Mouse (Mus musculus) left cerebral cortex, postnatal 4 days (tissue): ENCODE measurements around the gene Hspb7. TPM values are rescaled to one million over a fixed set of nuclear protein-coding genes. Genes with fewer than 3 reads are reported as not detected.

ENCODE experiments used
- DNase-seq: peaks from one replicate; pipeline ENCODE4 v3.0.0-alpha.2; 2022
- intact Hi-C: fragments of 180-260 bp; cut with DNase I; formaldehyde crosslinking; loops from one replicate; pipeline ENCODE4 v1.15.1; 2025
- total RNA-seq, 2 experiments: library from RNA; stranded (reverse); gene quantifications; 2 replicates each; pipeline ENCODE4 v1.2.3; 2021

Gene Hspb7
- total RNA-seq, 2 experiments from 2014 or later, result not detected

DNA sequence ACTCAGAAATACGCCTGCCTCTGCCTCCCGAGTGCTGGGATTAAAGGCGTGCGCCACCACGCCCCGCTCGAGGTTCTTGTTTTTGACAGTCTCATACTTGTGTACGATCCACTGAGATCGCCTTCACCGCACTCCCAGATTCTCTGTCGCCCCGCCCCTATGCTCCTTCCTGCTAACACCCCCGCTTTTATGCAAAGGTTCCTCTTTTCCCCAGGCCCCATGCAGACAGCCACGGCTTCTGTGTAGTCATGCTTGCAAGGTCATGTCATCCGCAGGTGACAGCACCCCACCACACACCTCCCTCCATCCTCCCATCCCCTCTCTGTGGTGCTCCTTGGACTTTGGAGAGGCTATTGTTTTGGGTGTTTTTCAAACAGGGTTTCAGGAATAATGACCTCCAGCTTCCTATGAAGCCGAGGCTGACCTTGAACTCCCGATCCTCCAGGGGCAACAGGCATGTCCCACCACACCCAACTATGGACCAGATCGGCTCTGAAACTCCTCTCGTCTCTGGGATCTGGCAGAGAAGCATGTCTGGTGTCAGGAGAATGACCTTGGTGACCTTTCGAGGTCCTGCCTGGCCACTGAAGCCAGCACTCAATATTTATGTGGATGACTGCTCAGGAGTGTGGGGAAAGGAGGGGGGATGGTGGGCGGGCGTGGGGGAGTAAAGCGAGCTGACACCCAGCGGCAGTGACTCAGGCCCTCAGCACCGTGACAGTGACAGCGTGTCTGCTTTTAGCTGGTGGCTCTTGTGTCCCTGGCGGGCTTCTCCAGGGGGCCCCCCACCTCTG lies 984 bp upstream of the Hspb7 start:
- intact Hi-C loops, result no loop called here
- DNase-seq, result no peak

DNA sequence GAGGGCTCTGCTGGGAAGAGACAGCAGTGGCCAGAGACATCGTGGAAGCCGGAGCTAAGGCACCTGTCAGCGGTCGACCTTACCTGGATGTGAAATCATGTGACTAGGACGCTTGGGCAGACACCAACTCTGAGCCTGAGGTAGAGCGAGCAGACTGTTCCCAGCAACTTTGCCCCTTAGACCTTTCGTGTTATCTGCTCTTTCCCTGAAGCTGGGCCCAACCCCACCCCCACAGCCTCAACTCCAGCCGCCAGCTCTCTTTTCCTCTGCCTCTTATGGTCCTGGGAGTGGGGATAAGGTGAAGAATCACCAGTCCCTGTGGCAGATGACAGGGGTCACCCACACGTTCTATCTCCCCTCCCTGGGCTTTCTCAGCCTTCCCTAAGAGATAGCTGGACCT lies 307 bp downstream of the Hspb7 start:
- no peak for DNase-seq
- intact Hi-C loops, result no loop called here

DNA sequence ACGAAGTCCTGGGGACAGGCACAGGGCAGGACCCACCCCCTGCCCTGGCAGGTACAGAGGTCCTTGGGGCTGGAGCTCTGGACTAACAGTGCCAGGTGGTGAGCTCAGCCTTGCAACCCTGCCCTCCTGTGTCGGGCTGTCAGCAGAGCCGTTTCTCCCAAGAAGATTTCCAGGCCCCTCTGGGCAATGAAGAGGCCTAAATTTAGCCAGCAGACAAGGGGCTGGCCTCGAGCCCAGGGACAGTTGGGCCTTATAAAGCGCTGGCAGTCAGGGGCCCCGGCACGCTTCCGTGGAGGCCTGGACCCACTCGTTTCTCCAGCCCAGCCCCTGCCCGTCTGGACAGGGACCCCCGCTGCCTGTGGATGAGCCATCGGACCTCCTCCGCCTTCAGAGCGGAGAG lies 844 bp downstream of the Hspb7 start:
- DNase-seq, result peak; percentile 78
- intact Hi-C loops, result no loop called here

DNA sequence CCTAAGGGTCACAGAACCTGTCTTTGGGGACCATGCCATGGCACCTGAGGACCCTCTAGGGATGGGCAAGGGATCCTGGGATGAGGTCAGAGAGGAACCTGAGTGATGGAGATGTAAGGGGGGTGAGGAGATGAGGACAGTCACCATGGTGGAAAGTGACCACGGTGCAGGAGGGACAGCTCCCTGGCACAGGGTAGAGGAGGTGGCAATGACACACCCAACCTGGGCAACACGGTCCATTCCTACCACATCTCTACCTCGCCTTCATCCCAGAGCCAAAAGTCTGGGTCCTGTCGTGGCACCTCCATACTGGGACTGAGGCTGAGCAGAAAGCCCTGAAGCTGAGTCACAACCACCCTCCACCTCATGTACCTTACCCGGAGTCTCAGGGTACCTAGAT lies 2.3 kb downstream of the Hspb7 start:
- no peak for DNase-seq
- intact Hi-C loops, result no loop called here

DNA sequence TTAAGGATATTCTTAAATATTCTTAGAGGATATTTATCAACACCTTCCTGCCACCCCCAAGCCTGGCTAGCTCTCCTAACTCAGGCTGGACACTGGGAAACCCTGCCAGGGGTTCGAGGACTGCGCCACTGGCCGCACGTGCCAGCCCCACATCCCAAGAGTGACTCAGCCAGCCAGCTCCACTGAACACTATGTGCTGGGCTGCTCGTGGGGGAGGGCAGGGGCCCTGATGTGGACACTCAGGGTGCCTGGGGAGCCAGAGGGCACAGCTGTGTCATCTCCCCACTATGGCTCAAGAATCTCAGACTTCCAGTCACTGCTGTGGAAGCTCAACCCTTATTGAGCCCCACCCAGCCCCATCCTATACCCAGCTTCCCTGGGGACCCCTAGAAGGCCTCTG lies 2.7 kb downstream of the Hspb7 start:
- intact Hi-C loops, result no loop called here
- no peak for DNase-seq

DNA sequence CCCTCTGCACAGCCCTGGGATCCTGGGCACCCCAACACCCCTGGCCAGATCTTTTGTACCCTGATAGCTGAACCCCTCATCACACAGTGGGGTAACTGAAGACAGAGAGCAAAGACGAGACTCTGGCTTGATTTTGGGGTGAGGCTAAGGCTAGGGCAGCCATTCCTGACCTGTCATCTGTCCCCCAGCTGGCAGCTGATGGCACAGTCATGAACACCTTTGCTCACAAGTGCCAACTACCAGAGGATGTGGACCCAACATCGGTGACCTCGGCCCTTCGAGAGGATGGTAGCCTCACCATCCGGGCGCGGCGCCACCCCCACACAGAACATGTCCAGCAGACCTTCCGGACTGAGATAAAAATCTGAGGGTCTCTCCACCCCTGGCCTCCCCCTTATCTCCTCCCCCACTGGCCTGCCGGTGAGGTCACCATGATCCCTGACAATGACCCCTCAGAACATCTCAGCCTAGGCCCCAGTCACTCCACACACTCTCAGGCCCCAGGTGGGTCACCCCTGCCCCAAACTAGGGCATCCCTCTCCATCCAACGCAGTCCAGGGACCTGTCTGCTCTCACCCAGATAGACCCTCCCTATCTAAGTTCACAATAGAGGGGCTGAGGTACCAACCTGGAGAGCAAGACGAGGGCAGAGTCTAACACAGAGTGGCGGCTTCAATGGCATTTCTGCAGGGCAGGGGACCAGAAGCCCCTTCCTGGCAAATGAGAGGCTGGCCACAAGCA lies 3.3 kb downstream of the Hspb7 start:
- no peak for DNase-seq
- intact Hi-C loops, result no loop called here

DNA sequence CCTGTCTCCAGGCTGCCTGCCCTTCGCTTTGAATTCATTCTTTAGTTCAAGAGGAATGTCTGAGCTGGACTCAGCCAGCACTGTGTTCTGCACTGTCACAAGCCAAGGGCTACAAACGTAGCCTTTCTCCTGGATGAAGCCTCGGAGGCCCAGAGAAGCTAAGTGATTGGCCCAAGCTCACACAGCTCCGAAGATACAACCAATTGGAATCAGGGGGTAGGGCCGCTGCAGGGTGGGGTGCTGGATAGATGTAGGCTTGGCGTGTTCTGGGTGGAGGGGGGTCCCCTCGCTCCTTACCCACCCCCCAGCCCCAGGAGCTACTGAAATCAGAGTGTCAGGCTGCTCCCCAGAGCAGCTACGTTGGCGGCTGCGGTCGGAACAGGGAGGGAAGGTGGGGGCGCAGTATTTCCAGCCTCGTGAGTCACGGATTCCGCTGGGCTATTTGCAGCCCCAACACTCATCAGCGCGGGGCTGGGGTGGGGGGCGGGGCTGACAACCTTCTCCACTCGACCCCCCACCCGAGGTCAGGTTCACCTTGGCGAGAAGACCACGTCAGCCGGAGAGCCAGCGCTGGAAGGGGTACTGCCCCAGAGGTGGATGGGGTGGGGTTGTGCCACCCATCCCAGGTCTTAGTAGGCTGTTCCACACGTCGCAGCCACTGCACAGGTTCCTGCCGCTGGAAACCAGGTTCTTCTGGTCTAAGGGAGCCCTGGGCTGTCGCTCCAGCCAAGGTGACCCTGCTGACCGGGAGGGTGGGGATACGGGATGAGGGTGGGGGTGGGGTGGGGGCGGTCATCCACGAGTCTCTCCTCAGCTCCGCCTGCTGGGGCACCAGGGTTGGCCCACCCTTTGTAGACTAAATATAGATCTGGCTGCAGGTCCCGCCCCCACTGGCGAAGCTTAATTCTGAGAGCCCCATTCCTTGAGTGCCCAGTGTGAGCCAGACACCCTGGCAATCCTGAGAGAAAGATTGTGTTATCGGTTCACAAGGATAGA lies 5.2 kb downstream of the Hspb7 start:
- intact Hi-C loops, result no loop called here
- DNase-seq, result peak; percentile 32

DNA sequence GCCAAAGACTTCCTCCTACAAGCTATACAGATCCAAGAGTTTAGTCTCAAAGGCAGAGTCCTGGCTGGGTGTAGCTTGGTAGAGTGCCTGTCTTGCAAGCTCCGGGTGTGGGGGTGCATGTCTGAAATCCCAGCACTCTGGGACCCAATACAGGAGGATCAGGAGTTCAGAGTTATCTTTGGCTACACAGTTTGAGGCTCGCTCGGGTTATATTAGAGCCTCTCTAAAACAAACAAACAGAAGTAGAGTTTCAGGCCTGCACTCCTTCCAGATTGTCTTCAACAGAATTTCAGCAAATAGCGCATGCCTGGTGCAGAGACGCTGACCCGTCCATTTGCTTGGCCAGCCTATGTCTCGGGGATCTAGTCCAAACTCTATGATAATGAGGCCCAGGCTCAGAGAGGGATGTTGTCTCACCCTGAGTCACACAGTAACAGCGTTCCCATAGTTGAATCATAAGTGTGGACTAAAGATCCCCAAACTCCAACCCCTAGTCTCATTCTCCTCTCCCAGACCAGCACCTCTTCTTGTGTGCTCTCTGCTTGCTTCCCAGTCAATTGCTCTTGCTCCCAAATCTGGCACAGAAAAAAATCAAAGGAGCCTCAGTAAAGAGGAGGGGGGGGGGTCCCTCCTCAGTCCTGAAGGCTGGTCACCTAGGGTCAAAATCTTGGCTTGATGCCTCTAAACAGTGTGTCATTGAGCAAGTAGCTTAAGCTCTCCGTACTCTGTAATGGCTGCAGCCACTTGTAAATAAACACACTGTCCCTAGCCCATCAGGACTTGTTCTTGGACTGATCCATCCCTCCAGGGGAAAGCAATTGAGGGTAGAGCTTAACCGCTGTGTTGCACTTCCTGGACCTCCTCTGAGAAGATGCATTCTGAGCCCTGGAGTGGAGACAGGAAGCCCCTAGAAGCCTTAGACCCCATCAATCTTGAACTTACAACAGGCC lies 6.5 kb downstream of the Hspb7 start:
- intact Hi-C loops, result no loop called here
- DNase-seq, result no peak

DNA sequence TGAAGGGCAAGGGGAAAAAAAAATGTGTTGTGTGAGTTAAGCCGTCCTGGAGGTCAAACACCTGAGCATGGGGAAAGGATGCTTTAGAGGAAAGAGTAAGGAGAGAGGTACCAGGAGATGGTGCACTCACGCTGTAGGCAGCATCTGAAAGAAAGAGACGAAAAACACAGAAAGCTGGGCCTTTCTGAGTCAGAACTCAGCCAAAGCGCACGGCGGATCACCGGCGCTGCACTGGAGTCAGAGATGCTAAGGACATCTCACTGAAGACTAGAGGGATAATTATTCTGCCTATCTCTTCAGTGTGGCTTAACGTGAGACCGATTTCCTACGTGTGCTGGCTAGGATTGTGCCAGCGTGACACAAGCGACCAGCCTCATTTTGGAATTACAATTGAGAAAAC lies 7.3 kb downstream of the Hspb7 start:
- intact Hi-C loops, result no loop called here
- DNase-seq, result no peak

DNA sequence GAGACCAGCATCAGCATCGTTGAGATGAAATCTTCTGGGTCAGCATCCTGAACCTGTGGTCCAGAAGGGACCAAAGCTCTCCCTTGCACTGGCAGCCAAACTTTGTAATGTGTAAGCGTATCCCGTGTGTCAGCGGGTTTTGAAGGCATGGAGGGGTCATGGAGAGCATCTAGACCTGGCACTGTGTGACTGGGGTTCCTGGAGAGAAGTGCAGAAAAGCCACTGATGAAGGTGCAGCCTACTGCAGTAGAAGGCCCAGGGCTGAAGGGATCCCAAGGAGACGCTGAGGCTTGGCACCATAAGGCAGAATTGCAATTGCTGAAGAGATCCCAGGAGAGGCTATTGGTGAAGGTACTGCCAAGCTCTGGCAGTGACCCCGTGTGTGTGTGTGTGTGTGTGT lies 8.8 kb downstream of the Hspb7 start:
- intact Hi-C loops, result no loop called here
- no peak for DNase-seq

DNA sequence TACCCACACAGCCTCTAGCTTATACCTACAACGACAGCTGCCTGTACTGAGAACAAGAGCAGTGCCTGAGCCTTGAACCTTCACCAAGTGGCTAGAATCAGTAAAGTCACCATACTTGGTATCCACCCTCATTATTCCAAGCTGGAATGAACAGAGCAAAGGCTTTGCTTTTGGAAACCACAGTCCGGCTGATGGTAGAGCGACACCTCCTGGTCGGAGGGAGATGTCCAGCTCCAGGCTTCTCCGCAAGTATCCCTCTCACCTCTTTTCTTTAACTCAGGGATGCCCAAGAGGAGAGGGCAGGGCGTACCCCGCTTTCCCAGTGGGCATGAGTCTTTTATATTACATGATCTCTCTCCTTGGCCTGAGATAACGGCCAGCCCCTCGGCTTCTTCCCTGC lies 9.3 kb downstream of the Hspb7 start:
- peak; percentile 36 for DNase-seq

DNA sequence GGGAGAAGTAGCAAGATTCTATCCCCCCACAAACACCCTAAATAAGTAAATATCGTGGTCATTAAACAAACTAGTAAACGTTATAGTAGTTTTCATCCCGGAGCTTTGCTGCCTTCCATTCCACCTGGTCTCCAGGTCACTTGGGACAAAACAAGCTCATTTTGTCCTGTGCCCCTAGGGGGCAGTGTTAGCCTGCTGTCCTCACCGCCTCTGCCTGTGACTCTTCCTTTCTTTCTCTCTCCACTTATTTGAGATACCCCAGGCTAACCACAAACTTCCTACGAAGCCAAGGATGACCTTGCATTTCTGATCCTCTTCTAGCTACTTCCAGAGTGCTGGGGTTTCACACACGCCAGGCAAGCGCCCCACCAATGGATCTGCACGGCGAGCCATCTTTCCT lies 10.4 kb downstream of the Hspb7 start:
- DNase-seq, result peak; percentile 68
- intact Hi-C loops, result no loop called here

More for the DNA sequence above, 9.3 kb downstream of the Hspb7 start:
- intact Hi-C loops, result no loop called here

DNA sequence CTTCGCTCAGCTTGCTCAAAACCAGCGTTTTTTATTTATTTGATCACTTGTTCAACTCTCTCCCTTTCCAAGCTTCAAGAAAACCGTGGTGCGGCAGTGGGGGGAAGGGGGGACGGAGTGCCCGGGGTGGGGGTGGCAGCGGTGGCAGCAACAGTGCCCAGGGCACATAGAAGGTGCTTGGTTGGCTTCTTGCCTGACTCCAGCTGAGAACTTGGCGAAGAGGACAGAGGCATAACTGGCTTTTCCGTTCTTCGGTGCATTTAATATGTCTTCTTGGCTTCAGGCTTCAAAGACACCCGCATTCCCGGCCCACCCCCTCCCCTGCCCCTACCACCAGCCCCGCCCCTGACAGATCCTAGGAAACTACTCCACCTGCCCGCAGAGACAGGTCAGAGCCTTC lies 12.1 kb downstream of the Hspb7 start:
- intact Hi-C loops, result no loop called here
- peak; percentile 67 for DNase-seq

DNA sequence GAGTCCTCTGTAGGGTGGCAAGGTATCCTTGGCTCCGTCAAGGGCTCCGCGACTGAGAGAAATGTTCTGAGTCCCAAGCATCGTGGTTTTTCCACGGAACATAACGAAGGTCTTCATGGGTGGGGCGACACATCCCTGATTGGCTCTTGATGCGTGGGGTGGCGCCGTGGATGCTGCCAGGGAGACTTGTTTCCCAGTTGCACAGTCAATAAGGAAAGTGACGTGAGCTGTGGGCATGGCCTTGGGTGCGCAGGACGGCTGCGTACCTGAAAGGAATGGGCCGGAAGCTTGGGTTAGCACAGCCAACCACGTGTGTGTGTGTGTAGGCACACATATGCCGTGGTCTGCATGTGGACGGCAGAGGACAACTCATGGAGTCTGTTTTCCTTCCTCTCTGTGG lies 12.6 kb downstream of the Hspb7 start:
- intact Hi-C loops, result no loop called here

DNA sequence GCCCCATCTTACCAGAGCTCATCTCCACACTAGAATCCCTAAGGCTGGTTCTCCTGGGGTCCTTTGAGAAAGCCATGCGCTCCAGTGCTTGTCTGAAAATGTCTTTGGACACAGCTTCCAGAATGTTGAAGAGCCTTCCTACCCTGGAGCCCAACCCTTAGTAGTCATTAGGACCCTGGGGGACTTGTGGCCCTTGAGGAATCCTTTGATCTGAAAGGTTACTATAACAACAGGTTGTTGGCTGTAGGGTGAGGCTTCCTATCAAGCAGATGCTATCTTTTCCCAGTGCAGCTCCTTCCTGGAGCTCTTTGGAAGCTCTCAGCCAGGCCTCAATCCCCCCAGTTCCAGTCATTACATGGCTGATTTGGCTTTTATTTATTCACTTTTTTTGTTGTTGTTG lies 15.4 kb downstream of the Hspb7 start, which contains the start of gene Srarp:
Srarp (minus strand) TSS at position 132 of the 400 bp plus-strand sequence.
- intact Hi-C loops, result no loop called here
- DNase-seq, result no peak

More for the DNA sequence above, 12.6 kb downstream of the Hspb7 start:
- no peak for DNase-seq

DNA sequence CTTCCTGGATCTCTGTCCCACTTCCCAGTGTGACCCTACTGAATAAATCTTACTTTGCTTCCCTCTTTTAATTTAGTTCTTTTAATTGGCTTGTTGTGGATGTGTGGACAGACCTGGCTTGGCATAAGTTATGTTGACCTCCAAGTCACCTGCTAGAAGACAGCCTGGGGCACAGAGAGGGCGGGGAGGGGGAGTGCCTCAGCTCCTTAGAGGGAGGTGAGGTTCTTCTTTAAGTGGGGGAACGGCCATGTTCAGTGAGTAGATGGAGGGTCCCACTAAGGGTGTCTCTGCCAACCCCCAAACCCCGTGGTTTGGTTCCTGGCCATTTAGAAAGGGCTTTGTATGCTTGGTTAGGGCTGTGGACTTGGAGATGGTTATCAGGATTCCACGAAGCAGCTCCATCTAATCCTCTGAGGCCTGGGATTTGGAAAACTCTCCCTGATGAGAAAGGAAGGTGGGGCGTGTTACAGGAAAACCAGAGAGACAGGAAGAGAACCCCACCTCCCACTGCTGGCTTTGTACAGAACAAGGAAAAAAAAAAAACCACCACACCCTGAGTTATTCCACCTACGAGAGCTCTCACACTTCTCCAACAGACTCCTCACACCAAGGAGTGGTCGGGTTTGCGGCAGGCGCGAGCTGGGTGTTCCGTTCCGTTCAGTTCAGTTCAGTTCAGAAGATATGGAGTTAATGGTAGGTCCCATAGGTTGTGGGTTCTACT lies 18.7 kb downstream of the Hspb7 start:
- intact Hi-C loops, result no loop called here
- DNase-seq, result no peak

DNA sequence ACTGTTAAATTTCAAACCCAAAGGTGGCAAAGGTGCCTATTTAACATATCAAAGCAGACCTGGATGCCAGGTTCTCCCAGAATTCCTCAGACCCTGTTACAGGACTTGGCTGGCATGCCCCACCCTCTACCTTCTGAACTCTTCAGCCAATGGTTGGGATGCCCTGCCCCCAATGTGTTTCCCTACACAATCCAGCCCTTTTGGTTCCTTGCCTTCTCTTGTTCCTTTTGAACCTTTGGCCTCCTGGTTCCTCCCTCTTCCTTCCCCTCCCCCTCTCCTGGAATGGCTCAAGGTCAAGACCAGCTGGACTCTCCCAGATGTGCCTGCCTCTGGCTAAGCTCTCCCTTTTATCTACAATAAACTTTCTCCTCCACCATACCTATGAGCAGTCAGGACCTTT lies 20.3 kb downstream of the Hspb7 start:
- intact Hi-C loops, result no loop called here
- no peak for DNase-seq

DNA sequence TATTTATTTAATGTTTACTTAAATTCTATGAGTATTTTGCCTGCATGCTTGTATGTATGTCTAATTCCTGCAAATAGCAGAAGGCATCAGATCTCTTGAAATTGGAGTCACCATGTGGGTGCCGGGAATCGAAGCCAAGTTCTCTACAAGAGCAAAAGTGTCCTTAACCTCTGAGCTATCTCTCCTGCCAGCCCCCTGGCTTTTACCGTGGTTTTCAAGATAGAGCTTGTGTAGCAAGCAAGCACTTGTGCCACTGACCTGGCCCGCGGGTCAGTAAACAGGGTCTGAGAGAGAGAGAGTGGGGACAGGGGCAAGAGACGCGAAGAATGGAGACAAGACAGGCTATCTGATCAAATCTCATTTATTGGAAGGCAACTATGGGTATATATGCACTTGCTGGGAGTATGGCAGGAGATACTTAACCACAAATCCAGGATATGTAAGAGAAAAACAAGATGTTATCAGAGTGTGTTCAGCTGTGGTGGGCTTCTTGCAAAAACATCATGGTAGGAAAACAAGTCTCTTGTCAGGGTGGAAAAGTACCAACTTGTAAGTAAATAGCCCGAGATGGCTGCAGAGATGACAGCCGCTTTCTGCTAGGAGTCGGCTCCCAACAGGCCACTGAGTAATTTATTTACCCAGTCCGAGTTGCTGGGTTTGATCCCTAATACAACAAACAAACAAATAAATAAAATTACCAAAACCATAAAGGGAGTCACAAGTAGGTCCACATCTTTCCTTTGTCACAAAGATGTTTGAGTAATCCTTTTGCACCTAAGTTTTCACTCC lies 23.3 kb downstream of the Hspb7 start:
- DNase-seq, result no peak
- intact Hi-C loops, result no loop called here
